Mouse (Mus musculus) cerebellum, adult 9-11 months (tissue): ENCODE results near the gene Pbx4.

ENCODE experiments used
- DNase-seq: peaks from one replicate; pipeline ENCODE4 v3.0.0; 2022

The Pbx4 gene

DNA sequence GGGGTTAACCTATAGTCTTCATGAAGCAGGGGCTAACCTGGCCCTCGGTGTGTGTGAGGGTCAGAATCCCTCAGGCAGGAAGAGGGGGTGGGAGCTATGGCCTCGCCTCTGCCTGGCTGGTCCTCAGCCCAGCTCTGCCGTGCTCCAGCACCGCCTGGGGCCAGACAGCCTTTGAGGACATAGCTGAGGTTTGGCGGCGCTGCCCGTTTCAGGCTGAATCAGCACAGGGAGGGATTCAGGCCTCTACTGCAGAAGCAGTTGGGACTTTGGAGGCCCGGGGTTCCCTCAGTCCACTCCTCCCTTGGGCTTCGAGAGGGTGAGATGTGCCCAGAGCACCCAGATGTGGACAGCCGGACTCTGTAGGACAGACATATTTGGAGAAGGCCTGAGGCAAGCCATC lies 43.8 kb downstream of the Pbx4 start:
- no peak for DNase-seq

- DNase-seq = no peak
Measured at GRCm38 (mm10) chr8:69876967-69877366, 44.7 kb downstream of the Pbx4 start.

DNA sequence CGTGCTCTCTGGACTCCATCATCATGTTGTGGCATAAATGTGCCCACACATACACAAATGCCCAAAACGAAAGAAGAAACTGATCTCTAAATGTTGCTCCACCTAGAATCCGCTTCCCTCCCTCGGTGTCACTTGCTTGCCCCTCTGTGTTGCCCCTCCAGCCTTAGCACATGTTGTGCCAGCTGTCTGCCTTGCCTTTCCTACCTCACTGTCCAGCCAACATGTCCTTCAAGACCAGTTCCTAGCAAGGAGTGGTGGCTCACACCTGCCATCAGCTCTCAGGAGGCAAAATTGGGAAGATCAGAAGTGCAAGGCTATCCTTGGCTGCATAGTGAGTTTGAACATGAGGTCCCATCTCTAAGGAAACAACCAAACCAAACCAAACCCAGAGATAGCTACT lies 45.1 kb downstream of the Pbx4 start:
- DNase-seq = no peak

DNA sequence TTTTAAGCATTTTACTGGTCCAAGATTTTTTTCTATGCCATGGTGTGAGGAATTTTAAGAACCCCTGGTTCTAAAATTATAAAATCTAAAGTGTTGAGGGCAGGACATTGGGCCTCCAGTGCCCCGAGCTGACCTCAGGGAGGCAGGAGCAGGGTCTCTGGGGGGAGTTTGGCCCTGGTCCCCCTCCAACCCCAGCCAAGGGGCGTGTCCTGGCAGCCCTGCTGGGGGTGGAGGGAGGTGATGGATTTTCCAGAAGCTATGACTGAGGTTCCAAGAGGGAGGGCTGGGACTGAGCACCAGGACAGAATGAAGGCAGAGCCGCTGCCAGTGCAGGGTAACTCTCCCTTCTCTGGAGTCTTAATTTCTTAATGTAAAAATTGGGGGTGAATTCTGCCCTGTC lies 45.7 kb downstream of the Pbx4 start:
- no peak for DNase-seq

DNA sequence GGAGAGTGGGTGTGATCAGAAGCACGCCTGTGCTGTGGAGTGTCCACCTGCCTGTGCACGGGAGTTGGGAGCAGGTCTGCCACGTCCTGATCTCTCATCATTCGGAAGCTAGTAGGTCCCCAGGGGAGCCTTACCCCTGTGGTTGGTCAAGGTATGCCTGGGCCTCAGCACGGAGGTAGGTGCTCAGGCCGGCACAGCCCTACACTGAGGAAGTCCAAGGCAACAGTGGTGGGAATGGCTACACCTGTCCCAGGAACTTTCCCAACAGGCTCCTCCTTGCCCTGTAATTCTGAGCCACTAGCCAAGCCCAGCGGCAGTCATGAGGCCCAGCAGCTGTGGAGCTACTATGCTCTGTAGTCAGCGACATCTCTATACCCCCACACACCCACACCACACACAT lies 47.4 kb downstream of the Pbx4 start:
- DNase-seq = no peak

- no peak for DNase-seq
Measured at GRCm38 (mm10) chr8:69880841-69881240, 48.5 kb downstream of the Pbx4 start.

- peak; percentile 5 for DNase-seq
Measured at GRCm38 (mm10) chr8:69881261-69881865, 49.1 kb downstream of the Pbx4 start.

DNA sequence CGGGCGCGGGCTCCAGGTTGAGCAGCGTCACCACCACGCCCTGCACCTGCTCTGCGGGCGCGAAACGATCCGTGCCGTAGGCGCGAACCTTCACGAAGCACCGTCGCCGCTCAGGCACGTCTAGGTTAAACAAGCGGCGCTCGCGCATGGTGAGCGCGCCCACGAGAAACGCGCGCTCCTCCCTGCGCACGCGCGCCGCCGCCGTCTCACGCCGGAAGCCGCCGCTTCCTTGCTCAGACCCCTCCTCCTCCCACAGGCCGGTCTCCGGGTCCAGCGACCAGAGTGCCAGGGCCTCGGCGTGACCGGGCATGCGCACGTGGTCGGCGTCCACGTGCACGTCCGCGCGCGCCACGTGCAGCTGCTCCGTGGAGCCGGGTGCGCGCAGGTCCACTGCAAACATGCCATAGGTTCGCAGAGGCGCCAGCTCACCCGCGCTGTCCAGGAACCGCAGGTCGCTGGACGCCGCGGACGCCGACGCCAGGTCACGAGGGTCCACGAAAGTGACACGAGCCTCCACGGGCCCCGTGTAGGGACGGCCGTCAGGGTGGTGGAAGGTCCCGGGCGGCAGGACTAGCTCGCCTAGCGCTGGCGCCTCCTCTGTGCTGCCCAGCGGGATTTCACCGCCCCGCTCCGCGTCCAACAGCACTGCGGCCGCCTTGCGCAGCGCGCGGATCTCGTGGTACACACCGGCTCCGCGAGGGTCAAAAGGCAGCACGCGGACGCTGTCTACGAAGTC lies 49.9 kb downstream of the Pbx4 start:
- no peak for DNase-seq

- no peak for DNase-seq
Measured at GRCm38 (mm10) chr8:69882833-69883600, 50.7 kb downstream of the Pbx4 start.

GRCm38 (mm10) chr8:69884141-69884540 lies 51.9 kb downstream of the Pbx4 start:
- DNase-seq = no peak

DNA sequence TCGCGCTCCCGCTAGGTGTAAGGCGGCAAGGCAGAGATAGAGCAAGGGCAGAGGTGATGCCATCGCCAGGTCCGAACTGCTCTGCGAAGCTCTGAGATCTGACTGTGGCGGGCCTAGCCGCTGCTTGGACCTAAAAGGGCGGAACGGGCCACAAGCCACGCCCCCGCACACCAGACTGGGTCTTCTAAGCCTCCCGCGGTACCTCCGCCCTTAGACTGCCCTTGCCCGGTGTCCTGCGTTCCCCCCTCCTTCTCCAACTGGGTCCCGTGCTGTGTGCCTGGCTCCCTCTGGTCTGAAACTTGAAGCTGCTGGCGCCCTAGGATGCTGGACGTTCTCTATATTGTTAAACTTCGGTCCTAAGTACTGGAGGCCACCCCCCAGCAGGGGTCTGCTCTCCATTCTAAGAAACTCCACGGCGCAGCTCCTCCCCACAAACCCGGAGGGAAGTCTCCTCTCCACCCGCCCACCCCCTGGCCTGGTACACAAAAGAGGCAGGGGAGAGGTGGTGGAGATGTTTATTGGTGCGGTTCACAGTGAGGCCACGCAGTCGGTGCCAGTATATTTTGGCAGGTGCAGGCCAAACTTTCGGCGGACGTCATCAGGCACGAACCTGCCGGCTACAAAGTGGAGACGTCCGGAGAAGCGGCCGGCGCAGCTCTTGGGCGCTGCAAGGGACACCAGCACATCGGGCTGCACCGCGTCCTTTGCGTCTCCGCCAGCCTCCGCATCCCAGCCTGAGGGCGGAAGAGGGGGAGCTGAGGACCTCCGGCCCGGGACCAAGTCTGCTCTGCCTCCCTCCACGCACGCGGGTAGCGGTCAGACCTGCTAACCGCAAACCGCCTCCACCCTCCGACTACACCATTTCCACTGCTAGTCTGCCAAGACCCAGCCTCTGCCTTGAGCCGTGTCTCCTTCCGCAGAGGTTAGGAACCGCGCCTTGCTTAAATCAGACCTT lies 55.3 kb downstream of the Pbx4 start, which contains the start of gene Cilp2:
TSS of gene Cilp2 (minus strand) at position 399 of the 955 bp plus-strand sequence.
- DNase-seq = no peak

- no peak for DNase-seq
Measured at GRCm38 (mm10) chr8:69888244-69888866, 56.1 kb downstream of the Pbx4 start.

- DNase-seq = no peak
Measured at GRCm38 (mm10) chr8:69888902-69889301, 56.6 kb downstream of the Pbx4 start.

DNA sequence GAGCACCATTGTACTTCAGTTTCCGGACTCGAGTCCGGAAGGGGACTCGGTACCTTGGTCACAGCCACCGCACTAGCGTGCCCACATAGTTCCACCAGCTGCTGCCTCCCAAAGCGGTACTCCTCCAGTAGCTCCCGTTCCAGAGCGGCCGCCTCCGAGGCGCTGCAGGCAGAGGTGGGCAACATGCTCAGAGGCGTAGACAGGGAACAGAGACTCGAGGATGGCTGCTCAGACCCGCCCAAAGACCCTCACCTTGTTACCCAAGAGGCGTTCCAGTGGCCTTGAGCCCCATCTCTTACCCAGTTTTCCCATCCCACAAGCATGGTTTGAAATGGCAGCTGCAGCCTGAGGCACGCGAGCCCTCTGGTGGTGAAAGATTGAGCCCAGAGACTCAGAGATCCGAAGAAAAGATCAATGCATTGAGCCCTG lies 58.5 kb downstream of the Pbx4 start:
- DNase-seq = no peak

GRCm38 (mm10) chr8:69893863-69894262 lies 61.6 kb downstream of the Pbx4 start:
- DNase-seq = peak; percentile 52

GRCm38 (mm10) chr8:69894836-69895332 lies 62.6 kb downstream of the Pbx4 start:
- DNase-seq = no peak

DNA sequence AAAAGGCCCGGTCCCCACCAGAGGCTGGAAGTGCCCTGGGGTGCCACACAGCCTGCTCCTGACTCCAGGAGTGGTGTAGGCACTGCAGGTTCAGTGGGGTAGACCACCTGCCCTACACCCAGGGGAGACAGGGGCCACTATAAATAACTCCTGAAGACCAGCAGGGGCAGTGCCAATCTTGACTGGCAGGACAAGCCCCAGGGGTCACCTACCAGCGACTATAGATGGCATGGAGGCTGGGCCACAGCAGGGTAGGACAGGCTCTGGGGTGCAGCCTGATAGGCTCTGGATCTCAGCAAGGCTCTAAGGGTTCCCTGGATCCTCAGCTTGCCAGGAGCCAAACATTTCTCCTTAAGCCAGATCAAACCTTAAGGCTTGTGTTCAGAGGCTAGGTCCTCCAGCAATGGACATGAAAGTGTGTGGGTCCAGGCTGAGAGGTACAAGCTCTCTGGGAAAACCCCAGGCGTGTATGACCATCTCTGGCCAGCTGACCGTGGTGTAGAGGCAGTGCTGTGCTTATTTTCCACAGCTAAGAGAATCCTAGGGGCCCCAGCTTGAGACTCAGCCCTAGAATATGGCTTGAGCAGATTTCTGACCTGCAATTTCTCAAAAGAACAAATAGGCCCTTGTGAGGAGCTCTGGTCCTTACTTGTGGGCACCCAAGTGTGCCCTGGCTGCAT lies 63.6 kb downstream of the Pbx4 start:
- DNase-seq = no peak

DNA sequence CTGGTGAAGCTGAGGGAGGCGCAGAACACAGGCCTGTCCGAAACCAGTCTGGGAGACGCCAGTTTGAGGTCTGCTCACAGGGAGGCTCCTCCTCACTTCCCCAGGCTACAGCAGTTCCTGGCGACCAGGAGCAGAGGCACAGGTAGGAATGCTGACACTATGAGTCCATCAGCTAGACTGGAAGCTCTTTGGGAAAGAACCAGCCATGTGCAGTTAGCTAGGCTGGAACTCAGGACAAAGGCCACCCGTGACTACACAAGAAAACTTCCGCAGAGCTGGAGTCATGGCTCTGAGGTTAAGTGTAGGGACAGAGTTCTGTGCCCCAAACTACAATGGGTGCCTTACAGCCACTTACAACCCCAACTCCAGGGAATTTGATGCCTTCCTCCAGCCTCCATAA lies 65.6 kb downstream of the Pbx4 start:
- DNase-seq = no peak

DNA sequence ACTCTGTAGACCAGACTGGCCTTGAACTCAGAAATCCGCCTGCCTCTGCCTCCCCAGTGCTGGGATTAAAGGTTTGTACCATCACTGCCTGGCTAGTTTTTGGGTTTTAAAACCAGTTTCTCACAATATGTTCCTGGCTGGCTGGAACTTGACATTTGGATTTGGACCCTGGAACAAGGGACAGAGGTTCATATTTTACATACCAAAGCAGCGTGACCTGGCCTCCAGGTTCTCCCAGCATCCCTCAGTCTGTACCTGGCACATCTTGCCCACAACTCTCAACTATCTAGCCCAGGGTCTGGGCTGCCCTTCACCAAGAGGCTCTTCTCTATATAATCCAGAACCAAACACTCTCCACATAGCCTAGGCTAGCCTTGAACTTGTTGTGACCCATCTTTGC lies 67.6 kb downstream of the Pbx4 start:
- DNase-seq = no peak

- peak; percentile 64 for DNase-seq
Measured at GRCm38 (mm10) chr8:69900895-69901451, 68.7 kb downstream of the Pbx4 start.
